Mouse (Mus musculus): Measurements from ENCODE around the gene Gm47289. TPM values are rescaled to one million over a fixed set of nuclear protein-coding genes. Genes with fewer than 3 reads are reported as not detected.

The Gm47289 gene
- polyA plus RNA-seq (2015; fragmentation: Nextera tagmentation; extraction: Ambion mirVana), result not detected in 2 replicates

DNA sequence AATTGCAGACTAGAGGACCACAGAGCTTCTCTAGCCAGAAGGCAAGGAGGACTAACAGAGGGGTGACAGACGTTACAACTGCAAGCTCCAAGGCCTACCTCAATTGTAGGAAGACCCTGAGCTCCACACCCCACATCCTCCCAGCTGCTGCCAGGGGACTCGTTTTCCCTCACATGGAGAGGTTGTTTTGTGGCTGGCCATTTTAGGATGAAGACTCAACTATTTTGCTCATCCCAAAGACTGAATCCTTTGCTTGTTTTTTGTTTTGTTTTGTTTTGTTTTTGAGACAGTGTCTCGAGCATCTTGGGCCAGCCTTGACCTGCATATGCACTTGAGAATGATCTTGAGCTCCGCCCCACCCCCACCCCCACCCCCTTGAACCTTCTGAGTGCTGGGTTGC is at the start of gene Gm47289:
Gm47289 (plus strand) TSS at position 301 of the 400 bp plus-strand sequence.
- WGBS, result 45% methylated on average over 4 of the region's 4 CpGs
- peaks cover 34% of the 10 kb centered on the region for H3K27me3 ChIP-seq
- no peak within 1 kb of the TSS for H3K9ac ChIP-seq
- no peak within 1 kb of the TSS for H3K4me2 ChIP-seq
- H3K36me3 ChIP-seq, result no peaks in the 10 kb centered on the region
- H3K27ac ChIP-seq, result no peak within 1 kb of the TSS
- no peaks in the 10 kb centered on the region for H3K9me3 ChIP-seq (replicated peaks)
- H3K4me3 ChIP-seq, result no peak within 1 kb of the TSS
- no peak for ATAC-seq (replicated peaks; ENCODE audit: insufficient number of reproducible peaks, insufficient read depth, low FRiP score, low read depth)
- H3K4me1 ChIP-seq (replicated peaks), result peaks cover 5% of the 10 kb centered on the region; the same call in 1 of the 2 replicates

DNA sequence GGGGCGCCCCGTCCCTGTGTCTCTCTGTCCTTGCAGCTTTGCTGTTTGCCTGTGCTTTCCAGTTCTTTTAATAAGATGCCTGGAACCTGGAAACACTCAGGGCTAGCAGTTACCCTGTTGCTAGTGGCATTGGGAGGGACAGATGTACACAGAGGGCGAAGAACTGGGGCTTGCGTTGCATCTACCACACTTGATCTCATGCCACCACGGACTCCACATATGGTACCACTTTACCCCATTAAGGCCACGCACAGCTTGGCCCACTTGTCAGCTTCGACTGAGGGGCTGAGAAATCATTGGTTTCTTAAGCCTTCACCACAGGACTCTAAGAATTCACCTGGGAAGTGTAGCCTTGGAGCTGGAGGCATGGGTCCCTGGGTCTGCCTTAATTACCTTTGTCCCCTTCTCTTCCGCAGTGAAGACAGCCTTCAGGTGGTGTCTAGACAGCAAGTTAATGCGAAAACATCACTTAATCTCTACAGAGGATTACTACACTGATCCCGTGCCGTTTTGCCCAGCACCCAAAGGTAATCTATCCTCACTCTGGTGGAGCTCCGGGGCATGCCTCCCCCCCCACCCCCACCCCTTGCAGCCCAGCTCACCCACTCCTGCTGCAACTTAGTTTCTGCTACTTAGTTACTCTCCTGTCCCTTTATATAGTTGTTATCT is 49.1 kb upstream of the Gm47289 start:
- Histone ChIP-seq H3K4me3 (no peak overlapping the region), H3K4me2 (no peak overlapping the region), H3K4me1 (replicated peaks) (no peaks in the 10 kb centered on the region; the same call in 1 of the 2 replicates), H3K27ac (no peak overlapping the region), H3K27me3 (no peaks in the 10 kb centered on the region), H3K9ac (no peak overlapping the region), H3K9me3 (replicated peaks) (no peaks in the 10 kb centered on the region), H3K36me3 (no peaks in the 10 kb centered on the region)
- 65% methylated on average over 12 of the region's 12 CpGs for WGBS
- no peak for ATAC-seq (replicated peaks; ENCODE audit: insufficient number of reproducible peaks, insufficient read depth, low FRiP score, low read depth)

DNA sequence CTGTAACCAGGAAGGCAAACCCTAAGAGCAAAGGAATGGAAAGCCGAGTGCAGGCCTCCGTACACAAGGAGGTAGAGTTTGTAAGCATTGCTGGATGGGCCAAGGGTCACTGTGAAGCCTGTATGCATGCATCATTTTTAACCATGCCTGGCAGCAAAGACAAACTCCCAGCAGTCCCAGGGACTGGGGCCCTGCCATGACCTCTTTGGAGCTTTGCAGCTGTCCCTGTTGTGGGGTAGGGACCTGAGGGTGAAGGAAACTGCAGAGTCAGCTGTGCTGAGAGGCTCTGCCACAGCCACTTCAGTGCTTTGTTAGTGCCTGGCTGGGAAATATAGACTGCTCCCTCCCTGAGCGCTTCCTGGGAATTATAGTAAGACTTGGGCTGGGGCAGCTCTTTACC is 48.3 kb upstream of the Gm47289 start:
- Histone ChIP-seq H3K4me3 (no peak overlapping the region), H3K36me3 (no peaks in the 10 kb centered on the region), H3K9me3 (replicated peaks) (no peaks in the 10 kb centered on the region), H3K4me2 (no peak overlapping the region), H3K4me1 (replicated peaks) (no peaks in the 10 kb centered on the region; the same call in 1 of the 2 replicates), H3K9ac (no peak overlapping the region), H3K27me3 (no peaks in the 10 kb centered on the region), H3K27ac (no peak overlapping the region)
- 63% methylated on average over 3 of the region's 3 CpGs for WGBS
- ATAC-seq (replicated peaks; ENCODE audit: insufficient number of reproducible peaks, insufficient read depth, low FRiP score, low read depth), result no peak

GRCm38 (mm10) chr9:119114911-119115310 is 44.0 kb upstream of the Gm47289 start:
- Histone ChIP-seq H3K27me3 (no peaks in the 10 kb centered on the region), H3K9ac (no peak overlapping the region), H3K27ac (no peak overlapping the region), H3K4me1 (replicated peaks) (no peaks in the 10 kb centered on the region), H3K9me3 (replicated peaks) (no peaks in the 10 kb centered on the region), H3K4me3 (no peak overlapping the region), H3K36me3 (no peaks in the 10 kb centered on the region), H3K4me2 (no peak overlapping the region)
- 79% methylated on average over 17 of the region's 17 CpGs for WGBS
- ATAC-seq (replicated peaks; ENCODE audit: insufficient number of reproducible peaks, insufficient read depth, low FRiP score, low read depth), result no peak

DNA sequence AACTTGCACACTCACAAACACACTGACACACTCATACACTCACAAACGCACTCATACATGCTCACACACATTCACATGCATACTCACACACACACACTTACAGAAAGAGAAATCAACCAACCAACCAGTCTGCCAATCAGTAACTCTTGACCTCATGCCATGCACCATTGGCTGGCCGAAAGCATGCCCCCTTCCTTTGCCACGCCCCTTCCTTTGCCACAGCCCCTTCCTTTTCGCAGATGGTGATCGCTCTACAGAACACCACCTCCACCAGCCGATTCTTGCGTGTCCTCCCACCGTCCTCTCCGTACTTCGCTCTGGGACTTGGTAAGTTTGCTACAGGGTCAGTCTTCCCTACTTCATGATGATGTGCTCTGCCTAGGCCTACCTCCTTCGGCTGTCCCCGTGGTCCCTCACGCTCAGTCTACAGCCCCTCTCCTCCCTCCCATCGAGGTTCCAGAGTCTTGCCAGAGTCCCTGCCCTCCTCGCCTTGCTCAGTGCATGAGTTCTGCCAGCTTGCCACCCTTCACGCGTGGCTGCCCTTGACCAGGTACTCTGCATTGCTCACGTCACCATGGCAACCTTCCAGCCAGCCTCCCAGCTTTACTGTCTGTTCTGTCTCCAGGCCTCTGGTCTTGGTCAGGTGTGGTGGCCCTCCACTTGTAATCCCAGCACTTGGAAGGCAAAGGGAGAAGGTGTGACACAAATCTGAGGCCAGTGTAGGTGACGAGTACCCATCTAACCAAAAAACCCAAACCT is 39.4 kb upstream of the Gm47289 start:
- no peak for ATAC-seq (replicated peaks; ENCODE audit: insufficient number of reproducible peaks, insufficient read depth, low FRiP score, low read depth)
- H3K9ac ChIP-seq, result no peak overlapping the region
- 84% methylated on average over 19 of the region's 19 CpGs for WGBS
- H3K27ac ChIP-seq, result no peak overlapping the region
- H3K36me3 ChIP-seq, result no peaks in the 10 kb centered on the region
- H3K9me3 ChIP-seq (replicated peaks), result no peaks in the 10 kb centered on the region
- no peaks in the 10 kb centered on the region for H3K27me3 ChIP-seq
- H3K4me1 ChIP-seq (replicated peaks), result no peaks in the 10 kb centered on the region
- H3K4me2 ChIP-seq, result no peak overlapping the region
- no peak overlapping the region for H3K4me3 ChIP-seq

DNA sequence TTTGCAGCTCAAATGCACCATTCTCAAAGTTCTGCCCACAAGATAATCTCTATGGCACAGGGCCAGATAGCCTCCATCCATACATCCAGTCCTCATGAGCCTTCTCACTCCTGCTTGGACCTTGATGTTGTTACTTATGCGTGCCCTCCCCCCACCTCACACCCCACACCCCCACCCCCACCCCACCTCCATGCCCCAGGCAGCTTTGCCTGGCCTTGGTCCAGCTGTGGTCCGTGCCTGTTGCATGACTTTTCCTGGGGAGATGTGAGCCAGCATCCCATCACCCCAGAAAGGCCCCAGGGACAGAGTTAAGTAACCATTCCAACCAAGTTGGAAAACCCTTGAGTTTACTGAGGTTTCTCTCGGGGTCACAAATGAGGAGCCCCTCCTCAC is 38.8 kb upstream of the Gm47289 start:
- Histone ChIP-seq H3K27me3 (no peaks in the 10 kb centered on the region), H3K9ac (no peak overlapping the region), H3K4me1 (replicated peaks) (no peaks in the 10 kb centered on the region), H3K27ac (no peak overlapping the region), H3K9me3 (replicated peaks) (no peaks in the 10 kb centered on the region), H3K4me3 (no peak overlapping the region), H3K4me2 (no peak overlapping the region), H3K36me3 (no peaks in the 10 kb centered on the region)
- 64% methylated on average over 3 of the region's 3 CpGs for WGBS
- ATAC-seq (replicated peaks; ENCODE audit: insufficient number of reproducible peaks, insufficient read depth, low FRiP score, low read depth), result no peak

- ATAC-seq (replicated peaks; ENCODE audit: insufficient number of reproducible peaks, insufficient read depth, low FRiP score, low read depth), result no peak
- Histone ChIP-seq H3K27me3 (no peaks in the 10 kb centered on the region), H3K9me3 (replicated peaks) (no peaks in the 10 kb centered on the region)
These were observed 36.2 kb upstream of the Gm47289 start for GRCm38 (mm10) chr9:119122596-119123369.

GRCm38 (mm10) chr9:119128436-119129181 is 30.4 kb upstream of the Gm47289 start:
- Histone ChIP-seq H3K27ac (no peak overlapping the region), H3K27me3 (no peaks in the 10 kb centered on the region), H3K9ac (no peak overlapping the region), H3K4me2 (no peak overlapping the region), H3K4me3 (no peak overlapping the region), H3K4me1 (replicated peaks) (no peaks in the 10 kb centered on the region), H3K9me3 (replicated peaks) (no peaks in the 10 kb centered on the region), H3K36me3 (no peaks in the 10 kb centered on the region)
- ATAC-seq (replicated peaks; ENCODE audit: insufficient number of reproducible peaks, insufficient read depth, low FRiP score, low read depth), result no peak
- WGBS, result 75% methylated on average over 12 of the region's 12 CpGs

More at GRCm38 (mm10) chr9:119122596-119123369, 36.2 kb upstream of the Gm47289 start:
- no peak overlapping the region for H3K9ac ChIP-seq
- no peaks in the 10 kb centered on the region for H3K36me3 ChIP-seq
- no peak overlapping the region for H3K4me2 ChIP-seq
- no peaks in the 10 kb centered on the region for H3K4me1 ChIP-seq (replicated peaks)
- no peak overlapping the region for H3K27ac ChIP-seq
- H3K4me3 ChIP-seq, result no peak overlapping the region
- 76% methylated on average over 18 of the region's 18 CpGs for WGBS

GRCm38 (mm10) chr9:119130692-119131091 is 28.3 kb upstream of the Gm47289 start:
- H3K27me3 ChIP-seq, result no peaks in the 10 kb centered on the region
- H3K4me3 ChIP-seq, result no peak overlapping the region
- WGBS, result 44% methylated on average over 5 of the region's 5 CpGs
- no peak for ATAC-seq (replicated peaks; ENCODE audit: insufficient number of reproducible peaks, insufficient read depth, low FRiP score, low read depth)
- H3K27ac ChIP-seq, result no peak overlapping the region
- no peak overlapping the region for H3K9ac ChIP-seq
- no peak overlapping the region for H3K4me2 ChIP-seq
- H3K36me3 ChIP-seq, result no peaks in the 10 kb centered on the region
- no peaks in the 10 kb centered on the region for H3K4me1 ChIP-seq (replicated peaks)
- no peaks in the 10 kb centered on the region for H3K9me3 ChIP-seq (replicated peaks)

DNA sequence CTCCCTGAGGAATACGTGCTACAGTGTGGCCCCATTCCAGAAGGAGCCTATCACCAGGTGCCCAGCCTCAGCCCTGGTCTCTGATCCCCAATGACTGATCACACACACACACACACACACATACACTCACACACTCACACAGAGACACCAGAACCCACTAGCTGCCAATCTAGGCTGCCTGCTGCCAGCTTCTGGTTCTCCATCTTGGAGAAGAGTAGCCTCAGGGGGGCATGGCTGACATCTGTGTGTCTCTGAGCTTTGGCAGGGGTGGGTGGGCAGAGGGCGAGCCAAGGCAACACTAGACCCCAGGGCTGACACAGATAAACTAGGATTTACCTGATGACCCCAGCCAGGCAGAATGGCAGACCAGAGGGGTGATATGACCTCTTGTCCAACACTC is 20.1 kb upstream of the Gm47289 start:
- Histone ChIP-seq H3K9ac (no peak overlapping the region), H3K27me3 (no peaks in the 10 kb centered on the region), H3K4me3 (no peak overlapping the region), H3K4me2 (no peak overlapping the region), H3K4me1 (replicated peaks) (0 out of 2 replicates have a peak, but pooled peaks cover 4% of the 10 kb centered on the region), H3K36me3 (no peaks in the 10 kb centered on the region), H3K9me3 (replicated peaks) (no peaks in the 10 kb centered on the region), H3K27ac (no peak overlapping the region)
- ATAC-seq (replicated peaks; ENCODE audit: insufficient number of reproducible peaks, insufficient read depth, low FRiP score, low read depth), result no peak
- WGBS, result 78% methylated on average over 2 of the region's 2 CpGs

GRCm38 (mm10) chr9:119142066-119142465 is 16.9 kb upstream of the Gm47289 start:
- H3K4me2 ChIP-seq, result no peak overlapping the region
- no peak overlapping the region for H3K4me3 ChIP-seq
- no peak overlapping the region for H3K9ac ChIP-seq
- H3K27ac ChIP-seq, result no peak overlapping the region
- ATAC-seq (replicated peaks; ENCODE audit: insufficient number of reproducible peaks, insufficient read depth, low FRiP score, low read depth), result no peak
- H3K4me1 ChIP-seq (replicated peaks), result 0 out of 2 replicates have a peak, but pooled peaks cover 4% of the 10 kb centered on the region
- no peaks in the 10 kb centered on the region for H3K9me3 ChIP-seq (replicated peaks)
- H3K36me3 ChIP-seq, result no peaks in the 10 kb centered on the region
- WGBS, result 70% methylated on average over 5 of the region's 5 CpGs
- H3K27me3 ChIP-seq, result no peaks in the 10 kb centered on the region
